Mouse (Mus musculus) ES-Bruce4 (cell line): ENCODE data around the gene Plcd3. TPM values are rescaled to one million over a fixed set of nuclear protein-coding genes. Genes with fewer than 3 reads are reported as not detected.
A peak's percentile ranks its signal among the peaks of the same experiment; 100 is the strongest.

ENCODE experiments used
- H3K27ac ChIP-seq: 2 replicates; pipeline ENCODE4 v1.5.1; 2012; ENCODE audit warnings: low read length, inconsistent platforms; ENCODE audit not compliant: insufficient read depth
- H3K27me3 ChIP-seq: 2 replicates; pipeline ENCODE4 v1.6.1; 2012; ENCODE audit warnings: mild to moderate bottlenecking, low read length, inconsistent platforms; ENCODE audit not compliant: control insufficient read depth, poor library complexity, insufficient read depth, severe bottlenecking
- H3K36me3 ChIP-seq: 2 replicates; pipeline ENCODE4 v1.6.1; 2012; ENCODE audit warnings: inconsistent platforms, mild to moderate bottlenecking, low read length, moderate library complexity; ENCODE audit not compliant: control insufficient read depth, poor library complexity, insufficient read depth, severe bottlenecking
- H3K4me1 ChIP-seq: one replicate; pipeline ENCODE4 v1.8.1; 2011; ENCODE audit warnings: low read length; ENCODE audit not compliant: control insufficient read depth, insufficient read depth
- H3K4me3 ChIP-seq: 2 replicates; pipeline ENCODE4 v1.5.1; 2011; ENCODE audit warnings: low read depth, mild to moderate bottlenecking, low read length
- H3K9ac ChIP-seq: 2 replicates; pipeline ENCODE4 v1.6.1; 2012; ENCODE audit warnings: low read depth, mild to moderate bottlenecking, inconsistent platforms; ENCODE audit not compliant: poor library complexity, severe bottlenecking
- H3K9me3 ChIP-seq: replicated peaks from 2 replicates; pipeline ENCODE4 v1.6.1; 2012; ENCODE audit warnings: mild to moderate bottlenecking, low read length, inconsistent platforms; ENCODE audit not compliant: control insufficient read depth, poor library complexity, insufficient read depth, severe bottlenecking
- CTCF ChIP-seq: IDR thresholded peaks from one replicate; pipeline ENCODE4 v1.8.1; 2011; ENCODE audit warnings: low read depth, low read length
- EP300 ChIP-seq: IDR thresholded peaks from 2 replicates; pipeline ENCODE4 v1.6.1; 2011; ENCODE audit warnings: low read depth, low read length; ENCODE audit not compliant: insufficient read depth
- POLR2A ChIP-seq: IDR thresholded peaks from one replicate; pipeline ENCODE4 v1.8.1; 2011; ENCODE audit warnings: low read length; ENCODE audit not compliant: insufficient read depth
- polyA plus RNA-seq: library from polyadenylated mRNA; stranded (reverse); fragments of >200 nt; gene quantifications from 2 replicates; pipeline ENCODE4 v1.2.4, GENCODE M21; 2011; ENCODE audit warnings: low read depth; ENCODE audit not compliant: missing spikeins, insufficient read depth, insufficient read length

Plcd3 gene
- polyA plus RNA-seq, 1 experiment: 14.7 TPM

DNA sequence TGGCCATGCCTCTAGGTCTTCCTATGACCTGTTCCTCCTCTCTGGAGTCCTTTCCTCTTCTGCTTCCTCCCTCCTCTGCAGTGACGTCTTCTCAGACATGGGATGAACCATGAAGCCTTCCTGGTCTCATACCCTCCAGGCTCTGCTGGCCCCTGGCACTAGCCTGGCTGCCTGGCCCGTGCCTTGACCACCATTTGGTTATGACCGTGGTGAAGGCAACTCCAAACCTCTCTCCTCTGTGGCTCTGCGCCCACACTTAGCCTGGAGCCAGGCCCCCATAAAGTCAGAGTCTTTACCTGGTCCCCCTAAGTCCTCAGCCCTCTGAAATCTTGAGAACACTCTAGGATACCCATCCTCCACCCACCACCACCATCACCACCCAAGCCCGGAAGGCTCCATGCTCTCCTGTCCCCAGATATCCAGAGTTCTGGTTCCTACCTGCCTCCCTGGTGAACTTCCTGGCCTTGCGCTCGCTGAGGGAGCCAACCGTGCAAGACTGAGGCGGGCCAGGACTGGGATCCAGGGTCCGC is 27.3 kb downstream of the Plcd3 start:
- Histone ChIP-seq H3K27ac (no peak overlapping the region), H3K9ac (no peak overlapping the region), H3K36me3 (peaks cover 2% of the 10 kb centered on the region; the same call in 1 of the 2 replicates), H3K27me3 (no peaks in the 10 kb centered on the region), H3K4me3 (no peak overlapping the region), H3K4me1 (peaks cover 5% of the 10 kb centered on the region), H3K9me3 (no peaks in the 10 kb centered on the region)
- TF ChIP-seq POLR2A (no peak), EP300 (no peak), CTCF (no peak)

- no peaks in the 10 kb centered on the region for H3K27me3 ChIP-seq
- H3K36me3 ChIP-seq: peaks cover 7% of the 10 kb centered on the region
- no peak overlapping the region for H3K9ac ChIP-seq
- H3K9me3 ChIP-seq: no peaks in the 10 kb centered on the region
- no peak overlapping the region for H3K4me3 ChIP-seq
- no peak for TF ChIP-seq CTCF
- no peak for TF ChIP-seq POLR2A
- TF ChIP-seq EP300: no peak
- no peak overlapping the region for H3K27ac ChIP-seq
- H3K4me1 ChIP-seq: peaks cover 5% of the 10 kb centered on the region
These were observed 27.8 kb downstream of the Plcd3 start for GRCm38 (mm10) chr11:103073671-103074070.

DNA sequence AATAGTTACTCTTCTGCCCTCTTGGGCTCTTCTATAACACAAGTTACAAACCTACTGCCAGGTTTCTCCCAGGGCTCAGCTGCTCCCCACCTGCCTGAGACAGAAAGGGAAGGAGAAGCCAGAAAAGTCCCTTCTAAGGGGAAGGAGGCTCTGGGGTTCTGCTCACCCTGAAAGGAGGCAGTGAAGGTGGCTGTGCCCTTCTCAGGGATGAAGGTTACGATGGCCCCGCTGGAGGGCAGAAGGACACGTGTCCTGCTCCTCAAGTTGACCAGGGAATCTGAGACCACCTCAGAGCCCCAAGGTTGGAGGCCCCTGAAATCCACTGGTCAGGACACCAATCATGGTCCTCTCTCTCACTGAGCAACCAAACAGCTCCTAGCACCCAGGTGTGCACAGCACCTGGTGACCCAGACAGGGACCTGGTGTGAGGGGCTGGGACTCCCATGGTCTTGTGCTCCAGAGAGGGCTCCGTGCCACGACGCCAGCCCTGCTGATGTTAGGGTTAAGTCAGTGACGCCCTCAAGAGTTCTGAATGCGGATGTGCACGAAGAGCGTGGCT is 31.1 kb downstream of the Plcd3 start:
- Histone ChIP-seq H3K27ac (no peak overlapping the region), H3K36me3 (peaks cover 22% of the 10 kb centered on the region), H3K9ac (no peak overlapping the region), H3K9me3 (no peaks in the 10 kb centered on the region), H3K27me3 (no peaks in the 10 kb centered on the region), H3K4me3 (no peak overlapping the region), H3K4me1 (peaks cover 5% of the 10 kb centered on the region)
- TF ChIP-seq POLR2A: no peak
- no peak for TF ChIP-seq EP300
- no peak for TF ChIP-seq CTCF

DNA sequence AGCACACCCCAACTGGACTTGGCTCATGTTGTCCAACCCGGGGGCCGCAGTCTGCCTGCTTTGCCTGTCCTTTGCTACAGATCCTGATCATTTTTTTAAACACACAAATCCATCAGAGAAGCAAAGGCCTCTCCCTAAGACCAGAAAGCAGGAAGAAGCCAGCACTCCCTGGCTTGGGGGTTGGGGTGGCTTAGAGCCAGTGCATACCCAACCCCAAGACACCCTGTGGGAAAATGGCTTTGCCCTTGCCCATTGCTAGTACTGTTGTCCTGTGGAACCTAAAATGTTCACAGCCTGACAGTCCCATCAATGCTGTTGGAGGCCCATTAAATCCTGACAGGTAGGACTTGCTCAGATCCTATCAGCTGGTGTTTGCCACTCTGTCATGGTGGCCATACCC is 31.7 kb downstream of the Plcd3 start:
- Histone ChIP-seq H3K4me1 (peaks cover under 1% of the 10 kb centered on the region), H3K27me3 (no peaks in the 10 kb centered on the region), H3K9me3 (no peaks in the 10 kb centered on the region), H3K36me3 (peaks cover 27% of the 10 kb centered on the region), H3K27ac (no peak overlapping the region), H3K9ac (no peak overlapping the region), H3K4me3 (no peak overlapping the region)
- no peak for TF ChIP-seq EP300
- TF ChIP-seq POLR2A: no peak
- TF ChIP-seq CTCF: no peak

- no peaks in the 10 kb centered on the region for H3K9me3 ChIP-seq
- H3K36me3 ChIP-seq: peaks cover 35% of the 10 kb centered on the region
- H3K4me1 ChIP-seq: no peaks in the 10 kb centered on the region
- no peak overlapping the region for H3K4me3 ChIP-seq
- TF ChIP-seq EP300 (no peak), POLR2A (no peak), CTCF (no peak)
- H3K27ac ChIP-seq: no peak overlapping the region
- no peaks in the 10 kb centered on the region for H3K27me3 ChIP-seq
- H3K9ac ChIP-seq: no peak overlapping the region
These were observed 32.6 kb downstream of the Plcd3 start for GRCm38 (mm10) chr11:103068884-103069283.

DNA sequence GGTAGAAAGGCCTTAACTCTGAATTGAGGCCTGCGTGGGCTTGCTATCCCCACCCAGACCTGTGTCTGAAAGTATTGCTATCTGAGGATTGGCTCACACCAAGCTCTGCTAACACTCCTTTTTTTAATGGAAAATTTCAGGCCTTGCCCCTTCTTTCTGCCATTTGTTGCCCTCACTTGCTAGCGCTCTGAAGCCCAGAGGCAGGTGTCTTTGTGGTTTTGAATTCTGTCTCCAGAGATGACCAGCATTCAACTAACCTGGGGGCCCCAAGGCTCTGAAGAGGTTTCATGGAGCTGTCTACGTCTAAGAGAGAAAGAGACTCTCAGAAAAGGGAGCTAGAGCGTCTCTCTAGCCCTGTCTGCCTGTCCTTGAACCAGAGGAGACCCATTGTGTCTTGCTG is 33.2 kb downstream of the Plcd3 start:
- Histone ChIP-seq H3K9ac (no peak overlapping the region), H3K4me3 (no peak overlapping the region), H3K4me1 (no peaks in the 10 kb centered on the region), H3K36me3 (peaks cover 42% of the 10 kb centered on the region), H3K27me3 (no peaks in the 10 kb centered on the region), H3K9me3 (no peaks in the 10 kb centered on the region), H3K27ac (peak overlapping the region; percentile 45)
- TF ChIP-seq CTCF (no peak), POLR2A (no peak), EP300 (no peak)
